Mouse (Mus musculus) forebrain, postnatal 0 days (tissue): Measurements from ENCODE around the gene Sat2. TPM values are rescaled to one million over a fixed set of nuclear protein-coding genes. Genes with fewer than 3 reads are reported as not detected.

Source experiments
- ATAC-seq: fragments of 200-750 bp; cut with Nextera tagmentation; 2 replicates; pipeline ENCODE4 v1.8.0; 2017; ENCODE audit warnings: mild to moderate bottlenecking, moderate library complexity
- DNase-seq: peaks from one replicate; pipeline ENCODE4 v3.0.0-alpha.2; 2015
- H3K27ac ChIP-seq: fragments of 300-500 bp; sonication (generic); 2 replicates; pipeline ENCODE4 v1.5.1; 2014; ENCODE audit warnings: low read depth, mild to moderate bottlenecking, antibody characterized with exemption, low read length, moderate library complexity, mixed read lengths
- H3K27me3 ChIP-seq: fragments of 300-500 bp; sonication (generic); 2 replicates; pipeline ENCODE4 v1.6.1; 2014; ENCODE audit warnings: mild to moderate bottlenecking, low read length, mixed read lengths; ENCODE audit not compliant: insufficient read depth
- H3K36me3 ChIP-seq: fragments of 300-500 bp; sonication (generic); 2 replicates; pipeline ENCODE4 v1.6.1; 2014; ENCODE audit warnings: mild to moderate bottlenecking, moderate library complexity; ENCODE audit not compliant: insufficient read depth
- H3K4me1 ChIP-seq: fragments of 300-500 bp; sonication (generic); 2 replicates; pipeline ENCODE4 v1.6.1; 2014; ENCODE audit warnings: antibody characterized with exemption; ENCODE audit not compliant: insufficient read depth
- H3K4me2 ChIP-seq: fragments of 300-500 bp; sonication (generic); 2 replicates; pipeline ENCODE4 v1.6.1; 2014; ENCODE audit warnings: low read depth, mild to moderate bottlenecking, moderate library complexity
- H3K4me3 ChIP-seq: fragments of 300-500 bp; sonication (generic); 2 replicates; pipeline ENCODE4 v1.5.1; 2014; ENCODE audit warnings: low read depth, low read length, mixed read lengths
- H3K9ac ChIP-seq: fragments of 300-500 bp; sonication (generic); 2 replicates; pipeline ENCODE4 v1.6.1; 2014; ENCODE audit warnings: mild to moderate bottlenecking
- H3K9me3 ChIP-seq: fragments of 300-500 bp; sonication (generic); 2 replicates; pipeline ENCODE4 v1.6.1; 2016; ENCODE audit warnings: low read length
- CTCF ChIP-seq: sonication (generic); IDR thresholded peaks from 2 replicates; pipeline ENCODE4 v1.5.1; 2016; ENCODE audit warnings: antibody characterized with exemption, control low read depth, low read depth
- WGBS: fragments of 180-500 bp; shearing (Covaris S2); extraction: QIAGEN DNeasy Blood & Tissue Kit; methylation state at CpG from one replicate; pipeline ENCODE4 v1.1.7; 2014; 5-methylcytosine and 5-hydroxymethylcytosine counted together
- polyA plus RNA-seq: library from polyadenylated mRNA; unstranded; fragments of >200 nt; fragmentation: Nextera tagmentation; extraction: Ambion mirVana; gene quantifications from 2 replicates; pipeline ENCODE4 v1.2.1, GENCODE M21; 2015
- total RNA-seq: library from RNA; depleted of rRNA; stranded (reverse); fragments of >200 nt; gene quantifications from 2 replicates; pipeline ENCODE4 v1.2.3, GENCODE M21; 2014

Sat2 gene
- total and polyA plus RNA-seq, 2 experiments from 2014 or later, result 8.6 to 28.0 TPM

DNA sequence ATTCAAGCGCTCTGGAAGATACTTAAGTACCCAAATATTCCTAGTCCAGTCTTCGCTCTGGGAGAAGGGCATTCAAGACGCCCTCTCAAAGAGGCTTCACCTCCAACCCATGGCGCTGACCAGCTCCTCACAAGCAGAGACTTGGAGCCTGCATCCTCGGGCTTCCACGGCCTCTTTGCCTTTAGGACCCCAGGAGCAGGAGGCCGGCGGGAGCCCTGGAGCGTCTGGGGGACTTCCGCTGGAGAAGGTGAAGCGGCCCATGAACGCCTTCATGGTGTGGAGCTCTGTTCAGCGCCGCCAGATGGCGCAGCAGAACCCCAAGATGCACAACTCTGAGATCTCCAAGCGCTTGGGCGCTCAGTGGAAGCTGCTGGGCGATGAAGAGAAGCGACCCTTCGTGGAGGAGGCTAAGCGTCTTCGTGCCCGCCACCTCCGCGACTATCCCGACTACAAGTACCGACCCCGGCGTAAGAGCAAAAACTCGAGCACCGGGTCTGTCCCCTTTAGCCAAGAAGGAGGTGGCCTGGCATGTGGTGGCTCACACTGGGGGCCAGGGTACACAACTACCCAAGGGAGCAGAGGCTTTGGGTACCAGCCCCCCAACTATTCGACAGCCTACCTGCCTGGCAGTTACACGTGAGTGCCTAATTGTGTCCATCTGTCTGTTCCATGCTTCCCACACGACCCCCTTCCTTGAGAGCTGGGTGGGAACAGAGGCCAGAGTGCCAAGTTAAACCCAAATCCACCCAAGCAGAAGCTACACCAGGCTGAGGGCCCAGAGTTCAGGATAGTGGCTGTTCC, 33.6 kb downstream of the Sat2 start, which contains the start of gene Sox15:
Gene Sox15, plus strand, starts transcription at position 51 of the 801 bp plus-strand sequence.
- Histone ChIP-seq H3K9ac (no peak within 1 kb of the TSS; the same call in 1 of the 2 replicates), H3K36me3 (peaks cover 65% of the 10 kb centered on the region), H3K27ac (no peak within 1 kb of the TSS), H3K4me2 (no peak within 1 kb of the TSS), H3K27me3 (no peaks in the 10 kb centered on the region), H3K4me1 (no peaks in the 10 kb centered on the region), H3K9me3 (no peaks in the 10 kb centered on the region), H3K4me3 (no peak within 1 kb of the TSS)
- ATAC-seq, result peak; percentile 80
- WGBS, result 22% methylated on average over 34 of the region's 34 CpGs
- peak; percentile 84 for TF ChIP-seq CTCF
- peak; percentile 86 for DNase-seq

DNA sequence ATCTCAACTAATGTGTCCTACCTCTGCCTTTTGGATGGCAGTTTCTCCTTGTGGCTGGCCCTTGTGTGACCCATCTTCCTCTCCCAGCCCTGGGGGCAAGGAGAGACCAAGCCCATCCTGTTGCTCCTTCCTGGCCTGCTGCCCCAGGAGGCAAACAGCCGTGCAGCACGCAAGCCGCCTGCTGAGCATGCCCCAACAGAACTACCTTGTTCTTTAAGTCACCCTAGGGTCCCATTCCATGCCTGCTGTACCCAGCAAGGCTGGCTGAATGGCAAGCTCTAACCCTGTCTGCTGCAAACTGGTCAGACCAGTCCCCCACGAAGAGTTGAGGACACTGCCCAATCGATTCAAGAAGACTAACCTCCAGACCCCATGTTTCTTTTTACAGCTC, 34.2 kb downstream of the Sat2 start:
- ATAC-seq, result no peak
- 83% methylated on average over 5 of the region's 5 CpGs for WGBS

DNA sequence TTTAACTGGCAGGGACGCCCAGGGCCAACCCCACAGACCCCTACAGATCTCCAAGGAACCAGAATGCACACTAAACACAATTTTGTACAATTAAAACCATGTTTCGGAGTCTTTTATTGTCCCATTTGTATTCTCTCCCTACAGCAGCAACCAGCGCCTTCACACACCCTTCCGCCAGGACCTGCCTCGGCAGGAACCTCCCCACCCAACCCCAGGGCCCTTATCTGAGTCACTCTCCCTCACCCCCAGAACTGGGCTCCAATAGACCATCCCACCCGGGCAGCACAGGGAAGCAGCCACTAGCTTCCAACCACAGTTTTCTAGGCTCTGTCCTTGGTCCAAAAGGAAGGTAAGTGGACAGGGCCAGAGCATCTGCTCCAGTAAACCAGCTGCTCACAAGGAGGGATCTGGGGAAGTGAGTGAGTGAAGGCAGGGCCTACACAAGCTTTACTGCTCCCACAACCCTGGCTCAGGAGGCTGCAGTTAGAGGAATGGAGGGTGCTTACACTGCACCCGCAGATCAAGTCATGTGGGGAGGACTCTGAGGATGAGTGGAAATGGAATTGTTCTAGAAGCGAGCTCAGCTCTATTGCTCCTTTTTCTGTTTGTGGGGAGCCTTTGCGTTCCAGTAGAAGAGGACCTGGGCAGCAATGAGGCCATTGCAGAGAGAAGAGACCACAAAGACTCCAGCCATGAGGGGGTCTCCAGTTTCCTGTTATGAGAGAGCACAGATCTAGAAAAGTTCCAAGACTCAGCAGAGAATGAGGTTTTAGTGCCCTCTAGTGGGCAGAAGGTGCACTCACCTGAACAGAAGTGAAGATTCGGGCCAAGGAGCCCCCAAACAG, 35.0 kb downstream of the Sat2 start:
- WGBS, result 80% methylated on average over 10 of the region's 10 CpGs
- no peak overlapping the region for H3K4me2 ChIP-seq
- peaks cover 4% of the 10 kb centered on the region; the same call in 1 of the 2 replicates for H3K4me1 ChIP-seq
- H3K36me3 ChIP-seq, result peaks cover 51% of the 10 kb centered on the region
- no peaks in the 10 kb centered on the region for H3K27me3 ChIP-seq
- no peak overlapping the region for H3K9ac ChIP-seq
- H3K4me3 ChIP-seq, result no peak overlapping the region
- TF ChIP-seq CTCF, result peak; percentile 83
- ATAC-seq (peak; percentile 46; the same call in 1 of the 2 replicates), DNase-seq (peak; percentile 83)
- H3K9me3 ChIP-seq, result no peaks in the 10 kb centered on the region
- H3K27ac ChIP-seq, result no peak overlapping the region

More for the DNA sequence above, 34.2 kb downstream of the Sat2 start:
- H3K9me3 ChIP-seq, result no peaks in the 10 kb centered on the region
- TF ChIP-seq CTCF, result no peak
- H3K27me3 ChIP-seq, result no peaks in the 10 kb centered on the region
- H3K4me3 ChIP-seq, result no peak overlapping the region
- DNase-seq, result no peak
- no peak overlapping the region for H3K27ac ChIP-seq
- H3K4me2 ChIP-seq, result no peak overlapping the region
- H3K4me1 ChIP-seq, result no peaks in the 10 kb centered on the region
- no peak overlapping the region for H3K9ac ChIP-seq
- H3K36me3 ChIP-seq, result peaks cover 59% of the 10 kb centered on the region

DNA sequence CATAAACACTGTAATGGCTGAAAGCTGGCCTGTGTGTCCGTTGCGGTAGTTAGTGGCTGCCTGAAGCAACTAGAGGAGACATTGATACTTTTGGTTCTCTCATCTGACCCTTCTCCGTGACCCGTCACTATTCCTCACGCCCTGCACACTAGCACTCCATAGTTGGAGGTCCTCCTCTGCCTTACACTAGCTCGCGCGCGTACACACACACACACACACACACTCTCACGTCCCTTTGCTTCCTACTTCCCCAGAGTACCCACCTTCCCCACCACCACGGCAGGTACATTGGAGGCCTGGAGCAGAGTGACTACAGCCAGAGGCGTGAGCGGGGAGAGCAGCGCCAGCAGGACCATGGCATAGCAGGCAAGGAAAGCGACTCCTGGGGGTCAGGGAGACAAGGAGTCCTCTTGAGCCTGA, 35.6 kb downstream of the Sat2 start:
- H3K4me2 ChIP-seq, result no peak overlapping the region
- no peaks in the 10 kb centered on the region for H3K9me3 ChIP-seq
- H3K27me3 ChIP-seq, result no peaks in the 10 kb centered on the region
- ATAC-seq (no peak), DNase-seq (no peak)
- H3K36me3 ChIP-seq, result peaks cover 45% of the 10 kb centered on the region
- 85% methylated on average over 15 of the region's 15 CpGs for WGBS
- peaks cover 4% of the 10 kb centered on the region; the same call in 1 of the 2 replicates for H3K4me1 ChIP-seq
- no peak overlapping the region for H3K9ac ChIP-seq
- H3K27ac ChIP-seq, result no peak overlapping the region
- no peak for TF ChIP-seq CTCF
- H3K4me3 ChIP-seq, result no peak overlapping the region

DNA sequence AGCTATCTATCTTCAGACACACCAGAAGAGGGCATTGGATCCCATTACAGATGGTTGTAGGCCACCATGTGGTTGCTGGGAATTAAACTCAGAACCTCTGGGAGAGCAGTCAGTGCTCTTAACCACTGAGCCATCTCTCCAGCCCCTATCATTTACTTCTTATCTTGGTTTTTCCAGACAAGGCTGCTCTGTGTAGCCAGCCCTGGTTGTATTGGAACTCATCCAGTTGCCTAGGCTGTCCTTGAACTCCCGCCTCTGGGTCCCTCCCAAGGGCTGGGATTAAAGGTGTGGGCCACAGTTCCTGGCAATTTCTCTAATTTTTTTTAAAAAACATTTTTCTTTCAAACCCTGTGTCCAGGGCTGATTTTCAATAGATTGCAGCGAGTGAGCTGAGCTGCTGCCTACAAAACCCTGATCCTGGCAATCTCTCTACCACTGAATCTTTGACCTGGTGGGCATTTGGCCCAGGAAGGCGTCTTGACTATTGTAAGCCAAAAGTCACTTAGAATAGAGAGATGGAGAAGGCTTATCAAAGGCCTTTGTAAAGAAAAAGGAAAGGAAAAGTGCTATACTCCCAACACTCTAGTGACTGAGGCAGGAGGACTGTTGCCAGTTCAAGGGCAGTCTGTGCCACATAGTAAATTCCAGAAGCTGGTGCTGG, 39.5 kb downstream of the Sat2 start:
- H3K4me3 ChIP-seq, result peak overlapping the region; percentile 55
- H3K36me3 ChIP-seq, result peaks cover 53% of the 10 kb centered on the region
- H3K4me2 ChIP-seq, result peak overlapping the region; percentile 48
- H3K27ac ChIP-seq, result no peak overlapping the region
- no peak for TF ChIP-seq CTCF
- no peaks in the 10 kb centered on the region for H3K9me3 ChIP-seq
- DNase-seq (no peak), ATAC-seq (no peak)
- H3K27me3 ChIP-seq, result no peaks in the 10 kb centered on the region
- 0 out of 2 replicates have a peak overlapping the region, but pooled peaks have one; percentile 70 for H3K9ac ChIP-seq
- H3K4me1 ChIP-seq, result peaks cover 4% of the 10 kb centered on the region
- WGBS, result 66% methylated on average over 3 of the region's 3 CpGs

- Histone ChIP-seq H3K9me3 (no peaks in the 10 kb centered on the region), H3K4me3 (peak within 1 kb of the TSS; percentile 55), H3K27ac (peak within 1 kb of the TSS; percentile 97), H3K36me3 (peaks cover 52% of the 10 kb centered on the region), H3K4me1 (peaks cover 4% of the 10 kb centered on the region), H3K9ac (peak within 1 kb of the TSS; percentile 70), H3K27me3 (no peaks in the 10 kb centered on the region), H3K4me2 (peak within 1 kb of the TSS; percentile 48)
- peak; percentile 71 for TF ChIP-seq CTCF
- DNase-seq, result peak; percentile 99
- peak; percentile 97 for ATAC-seq
- 1% methylated on average over 48 of the region's 48 CpGs for WGBS
Observed at GRCm38 (mm10) chr11:69662213-69662966, 40.6 kb downstream of the Sat2 start, which contains the start of gene Mpdu1. Mpdu1 (minus strand) TSS chr11:69662642.
